Comparison of ENCODE assay signal across 11 mouse cellular contexts in the genomic region with DNA sequence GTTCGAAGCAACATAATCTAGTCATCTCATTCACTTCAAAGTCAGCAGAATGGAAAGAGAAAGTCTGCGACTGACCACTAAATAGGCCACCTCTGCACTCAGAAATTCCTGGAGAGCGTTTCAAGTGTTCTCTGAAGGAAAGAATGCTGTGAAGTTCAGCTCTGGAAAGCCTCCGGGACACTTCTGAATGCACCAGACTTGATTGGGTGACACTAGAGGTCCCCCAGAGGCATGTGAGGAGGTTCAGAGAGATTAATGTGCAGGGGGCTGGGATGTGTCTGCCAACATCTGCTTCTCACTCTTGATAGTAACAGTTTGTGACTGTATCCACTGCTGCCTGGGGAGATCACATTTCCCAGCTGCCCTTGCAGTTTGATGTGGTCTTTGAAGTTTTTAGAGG. TPM values are rescaled to one million over a fixed set of nuclear protein-coding genes. Genes with fewer than 3 reads are reported as not detected.
DNase-seq lines count a peak whose midpoint lies in the region; ATAC-seq lines count a peak whose summit lies in the region.
"Had no signal": no experiment of that assay in that cellular context is flagged by ENCODE, and none has a peak within 500 bp of the region (broad histone marks: within the 10 kb centered on the region; RNA-seq: fewer than 3 reads in every experiment).

No protein-coding gene starts in this region.

- no peaks in the 10 kb centered on the region for H3K9me3 ChIP-seq in midbrain, embryonic 14.5 days (ENCODE audit: control insufficient read depth, low read length)
- H3K9me3 ChIP-seq in midbrain, embryonic 10.5 days (replicated peaks), result no peaks in the 10 kb centered on the region
- H3K9me3 ChIP-seq in heart, embryonic 11.5 days (replicated peaks; ENCODE audit: control insufficient read depth, low read length), result no peaks in the 10 kb centered on the region
- H3K9me3 ChIP-seq in lung, embryonic 15.5 days, result no peaks in the 10 kb centered on the region
- H3K9me3 ChIP-seq: forebrain, embryonic 15.5 days; intestine, embryonic 15.5 days had no signal

- no peaks in the 10 kb centered on the region for H3K27me3 ChIP-seq in midbrain, embryonic 14.5 days (ENCODE audit: control insufficient read depth, insufficient read depth, low read length)
- no peaks in the 10 kb centered on the region for H3K27me3 ChIP-seq in midbrain, embryonic 10.5 days (ENCODE audit: low read depth, poor library complexity, severe bottlenecking)
- no peaks in the 10 kb centered on the region for H3K27me3 ChIP-seq in heart, embryonic 11.5 days (ENCODE audit: control insufficient read depth, insufficient read depth, low read length)
- no peaks in the 10 kb centered on the region for H3K27me3 ChIP-seq in lung, embryonic 15.5 days
- H3K27me3 ChIP-seq: forebrain, embryonic 15.5 days; intestine, embryonic 15.5 days had no signal

- no peaks in the 10 kb centered on the region for H3K36me3 ChIP-seq in midbrain, embryonic 14.5 days (ENCODE audit: control insufficient read depth, insufficient read depth, low read length)
- H3K36me3 ChIP-seq in midbrain, embryonic 10.5 days, result no peaks in the 10 kb centered on the region
- H3K36me3 ChIP-seq in heart, embryonic 11.5 days (ENCODE audit: control insufficient read depth, insufficient read depth, low read length), result no peaks in the 10 kb centered on the region
- H3K36me3 ChIP-seq in lung, embryonic 15.5 days, result no peaks in the 10 kb centered on the region
- H3K36me3 ChIP-seq: forebrain, embryonic 15.5 days; intestine, embryonic 15.5 days had no signal

- peaks cover 5% of the 10 kb centered on the region; the same call in 1 of the 2 replicates for H3K4me1 ChIP-seq in midbrain, embryonic 14.5 days (ENCODE audit: control insufficient read depth, insufficient read depth, low read length)
- H3K4me1 ChIP-seq in midbrain, embryonic 10.5 days, result peaks cover 11% of the 10 kb centered on the region
- H3K4me1 ChIP-seq in heart, embryonic 11.5 days (ENCODE audit: control insufficient read depth, insufficient read depth, low read length), result peaks cover 13% of the 10 kb centered on the region
- H3K4me1 ChIP-seq in lung, embryonic 15.5 days, result peaks cover 13% of the 10 kb centered on the region
- H3K4me1 ChIP-seq: forebrain, embryonic 15.5 days; intestine, embryonic 15.5 days had no signal

- 27% methylated on average over 4 of the region's 4 CpGs for WGBS in midbrain, embryonic 14.5 days
- WGBS in midbrain, embryonic 10.5 days, result 50% methylated on average over 4 of the region's 4 CpGs
- 4% methylated on average over 4 of the region's 4 CpGs for WGBS in heart, embryonic 11.5 days (ENCODE audit: insufficient replicate concordance)
- 3% methylated on average over 4 of the region's 4 CpGs for WGBS in lung, embryonic 15.5 days

- H3K27ac ChIP-seq in midbrain, embryonic 14.5 days (replicated peaks; ENCODE audit: low read depth, low read length), result no peak overlapping the region
- H3K27ac ChIP-seq in midbrain, embryonic 10.5 days (replicated peaks), result no peak overlapping the region; the same call in 1 of the 2 replicates
- H3K27ac ChIP-seq in heart, embryonic 11.5 days (ENCODE audit: low read depth, low read length), result peak overlapping the region; percentile 82
- no peak overlapping the region for H3K27ac ChIP-seq in lung, embryonic 15.5 days
- H3K27ac ChIP-seq: forebrain, embryonic 15.5 days; intestine, embryonic 15.5 days had no signal

- peak; percentile 32 for DNase-seq in midbrain, embryonic 14.5 days
- DNase-seq in midbrain, embryonic 10.5 days (ENCODE audit: low spot score), result no peak
- no peak for DNase-seq in liver
- DNase-seq in kidney, adult 9 months, result no peak
- no peak for DNase-seq in cerebellum, adult 11-12 months
- no peak for DNase-seq in frontal cortex, postnatal 14 days (ENCODE audit: low spot score in 2 of 2)
- DNase-seq: cerebellum, postnatal 10 days had no signal

- no peak overlapping the region for H3K4me3 ChIP-seq in midbrain, embryonic 14.5 days (replicated peaks; ENCODE audit: low read depth, low read length)
- no peak overlapping the region for H3K4me3 ChIP-seq in midbrain, embryonic 10.5 days
- no peak overlapping the region for H3K4me3 ChIP-seq in heart, embryonic 11.5 days (ENCODE audit: low read depth, low read length)
- no peak overlapping the region for H3K4me3 ChIP-seq in lung, embryonic 15.5 days
- H3K4me3 ChIP-seq: forebrain, embryonic 15.5 days; intestine, embryonic 15.5 days had no signal

- no peak for ATAC-seq in midbrain, embryonic 14.5 days (ENCODE audit: low FRiP score, low TSS enrichment)
- peak; percentile 84 for ATAC-seq in heart, embryonic 11.5 days (replicated peaks; ENCODE audit: insufficient number of reproducible peaks, low FRiP score, low TSS enrichment)
- ATAC-seq in lung, embryonic 15.5 days (ENCODE audit: borderline replicate concordance, extremely low read depth, low FRiP score, low TSS enrichment), result peak; percentile 84
- ATAC-seq: forebrain, embryonic 15.5 days; intestine, embryonic 15.5 days had no signal

- H3K9ac ChIP-seq in midbrain, embryonic 14.5 days (replicated peaks; ENCODE audit: low read length), result no peak overlapping the region
- no peak overlapping the region for H3K9ac ChIP-seq in heart, embryonic 11.5 days (ENCODE audit: low read depth, low read length)
- H3K9ac ChIP-seq in lung, embryonic 15.5 days, result no peak overlapping the region
- H3K9ac ChIP-seq: forebrain, embryonic 15.5 days; intestine, embryonic 15.5 days had no signal

- H3K4me2 ChIP-seq in midbrain, embryonic 14.5 days (ENCODE audit: low read length), result no peak overlapping the region
- peak overlapping the region; percentile 20 for H3K4me2 ChIP-seq in heart, embryonic 11.5 days
- H3K4me2 ChIP-seq in lung, embryonic 15.5 days, result peak overlapping the region; percentile 31; the same call in 1 of the 2 replicates
- H3K4me2 ChIP-seq: forebrain, embryonic 15.5 days; intestine, embryonic 15.5 days had no signal

RNA-seq across cellular contexts. Expression of a gene that starts 52.1 kb away (rescaled TPM):
- 0.79 and 1.0 TPM in 2 replicates for polyA plus RNA-seq in midbrain, embryonic 14.5 days (2014; fragmentation: Nextera tagmentation; extraction: Ambion mirVana)
- 0.19 and 0.22 TPM in 2 replicates for polyA plus RNA-seq in midbrain, embryonic 10.5 days (2016; fragmentation: Nextera tagmentation; extraction: Ambion mirVana)
- polyA plus RNA-seq in heart, embryonic 11.5 days (2014; fragmentation: Nextera tagmentation; extraction: Ambion mirVana), result 15.5 and 19.2 TPM in 2 replicates
- 0.97 and 1.5 TPM in 2 replicates for polyA plus RNA-seq in lung, embryonic 15.5 days (2015; fragmentation: Nextera tagmentation; extraction: Ambion mirVana)
